13 mouse cellular contexts compared by ENCODE assay signal in genomic region chr6:55805291-55806137, GRCm38 (mm10). TPM values are rescaled to one million over a fixed set of nuclear protein-coding genes. Genes with fewer than 3 reads are reported as not detected.
DNase-seq lines count a peak whose midpoint lies in the region; ATAC-seq and TF ChIP-seq lines count a peak whose summit lies in the region.
"Had no signal": no experiment of that assay in that cellular context is flagged by ENCODE, and none has a peak within 500 bp of the region (broad histone marks: within the 10 kb centered on the region; RNA-seq: fewer than 3 reads in every experiment).

No protein-coding gene starts in this region.

- no peak overlapping the region for H3K4me3 ChIP-seq in heart, embryonic 12.5 days
- H3K4me3 ChIP-seq in neural tube, embryonic 13.5 days = no peak overlapping the region
- H3K4me3 ChIP-seq in intestine, postnatal 0 days (ENCODE audit: low read depth, low read length) = no peak overlapping the region
- no peak overlapping the region for H3K4me3 ChIP-seq in lung, adult 2 months (replicated peaks; ENCODE audit: extremely low read depth, low read depth, low read length)
- H3K4me3 ChIP-seq: megakaryocyte, embryonic 14.5 days; myocyte had no signal

- DNase-seq in heart, adult 11 months = peak; percentile 70
- peak; percentile 70 for DNase-seq in brain, embryonic 14.5 days (ENCODE audit: low read depth)
- peak; percentile 55 to 78 for DNase-seq in frontal cortex, postnatal 36 days (ENCODE audit: low spot score in 2 of 2)
- no peak for DNase-seq in adipocyte (ENCODE audit: low spot score)
- no peak for DNase-seq in lung, adult 2 months
- DNase-seq: kidney, postnatal 14 days; liver, postnatal 0 days had no signal

- H3K9ac ChIP-seq in heart, embryonic 12.5 days = no peak overlapping the region
- H3K9ac ChIP-seq in neural tube, embryonic 13.5 days = no peak overlapping the region
- no peak overlapping the region for H3K9ac ChIP-seq in intestine, postnatal 0 days (ENCODE audit: low read depth, low read length)
- H3K9ac ChIP-seq: liver, postnatal 0 days had no signal

- no peak for TF ChIP-seq CTCF in brain, embryonic 14.5 days (IDR thresholded peaks at IDR 0.05; ENCODE audit: borderline replicate concordance, extremely low read depth, insufficient read depth, insufficient read length)
- no peak for TF ChIP-seq CTCF in intestine, postnatal 0 days (IDR thresholded peaks at IDR 0.05; ENCODE audit: low read depth)
- TF ChIP-seq CTCF in lung, adult 2 months (IDR thresholded peaks at IDR 0.05; ENCODE audit: insufficient read depth, low read length) = no peak

- H3K4me2 ChIP-seq in heart, embryonic 12.5 days = no peak overlapping the region
- no peak overlapping the region for H3K4me2 ChIP-seq in neural tube, embryonic 13.5 days
- H3K4me2 ChIP-seq in intestine, postnatal 0 days (replicated peaks; ENCODE audit: low read depth) = no peak overlapping the region

- WGBS in heart, embryonic 12.5 days = 66% methylated on average over 9 of the region's 9 CpGs
- WGBS in neural tube, embryonic 13.5 days = 25% methylated on average over 9 of the region's 9 CpGs
- WGBS in intestine, postnatal 0 days = 74% methylated on average over 9 of the region's 9 CpGs
- WGBS in lung, adult 2 months = 68% methylated on average over 9 of the region's 9 CpGs

- no peak for ATAC-seq in heart, embryonic 12.5 days (ENCODE audit: insufficient number of reproducible peaks, low FRiP score)
- peak; percentile 42 for ATAC-seq in neural tube, embryonic 13.5 days (ENCODE audit: low read depth)
- ATAC-seq in intestine, postnatal 0 days = no peak
- ATAC-seq: liver, postnatal 0 days had no signal

- no peaks in the 10 kb centered on the region for H3K4me1 ChIP-seq in heart, embryonic 12.5 days (replicated peaks)
- peaks cover 28% of the 10 kb centered on the region for H3K4me1 ChIP-seq in neural tube, embryonic 13.5 days (replicated peaks)
- no peaks in the 10 kb centered on the region for H3K4me1 ChIP-seq in intestine, postnatal 0 days (replicated peaks; ENCODE audit: control insufficient read depth, insufficient read depth, low read length)
- H3K4me1 ChIP-seq in lung, adult 2 months (ENCODE audit: control insufficient read depth, insufficient read depth, low read length) = no peaks in the 10 kb centered on the region

- no peak for TF ChIP-seq POLR2A in brain, embryonic 14.5 days (IDR thresholded peaks at IDR 0.05; ENCODE audit: borderline replicate concordance, extremely low read depth, insufficient read depth, insufficient read length, poor library complexity, severe bottlenecking)
- TF ChIP-seq POLR2A in lung, adult 2 months (IDR thresholded peaks at IDR 0.05; ENCODE audit: borderline replicate concordance, extremely low read depth, low read depth, low read length) = no peak

- no peaks in the 10 kb centered on the region for H3K36me3 ChIP-seq in heart, embryonic 12.5 days
- H3K36me3 ChIP-seq in neural tube, embryonic 13.5 days = no peaks in the 10 kb centered on the region
- H3K36me3 ChIP-seq in intestine, postnatal 0 days (ENCODE audit: control insufficient read depth, insufficient read depth) = no peaks in the 10 kb centered on the region

- H3K27me3 ChIP-seq in heart, embryonic 12.5 days (replicated peaks) = no peaks in the 10 kb centered on the region; the same call in 1 of the 2 replicates
- H3K27me3 ChIP-seq in neural tube, embryonic 13.5 days = no peaks in the 10 kb centered on the region
- H3K27me3 ChIP-seq in intestine, postnatal 0 days (replicated peaks; ENCODE audit: control insufficient read depth, insufficient read depth, low read length) = no peaks in the 10 kb centered on the region

- H3K27ac ChIP-seq in heart, embryonic 12.5 days (ENCODE audit: poor library complexity, severe bottlenecking) = no peak overlapping the region
- H3K27ac ChIP-seq in neural tube, embryonic 13.5 days (replicated peaks) = no peak overlapping the region
- H3K27ac ChIP-seq in intestine, postnatal 0 days (ENCODE audit: low read depth, low read length) = no peak overlapping the region

- no peaks in the 10 kb centered on the region for H3K9me3 ChIP-seq in heart, embryonic 12.5 days (replicated peaks)
- H3K9me3 ChIP-seq in neural tube, embryonic 13.5 days = no peaks in the 10 kb centered on the region
- no peaks in the 10 kb centered on the region for H3K9me3 ChIP-seq in intestine, postnatal 0 days (ENCODE audit: control insufficient read depth)
- H3K9me3 ChIP-seq: megakaryocyte, embryonic 14.5 days had no signal

RNA-seq across cellular contexts. Expression of gene Itprid1, which starts 31.2 kb away (rescaled TPM):
- polyA plus RNA-seq in heart, embryonic 12.5 days (2016; fragmentation: Nextera tagmentation; extraction: Ambion mirVana) = not detected in 2 replicates
- polyA plus RNA-seq in brain, embryonic 14.5 days (2012; rRNA removed) = 0.26 and 1.2 TPM in 2 replicates
- 0.14 TPM in 1 of 2 replicates, not detected in the other for polyA plus RNA-seq in neural tube, embryonic 13.5 days (2015; fragmentation: Nextera tagmentation; extraction: Ambion mirVana)
- polyA plus RNA-seq in intestine, postnatal 0 days (2015; fragmentation: Nextera tagmentation; extraction: Ambion mirVana) = not detected in 2 replicates
- 1.9 and 3.0 TPM in 2 replicates for polyA plus RNA-seq in lung, adult 2 months (2012; rRNA removed)
- polyA plus RNA-seq: limb, embryonic 11.5 days; liver, postnatal 0 days; myocyte had no signal

Comparison
In these comparisons a context has a peak if more than half of its experiments do, and no peak if none do; other contexts are left out.
1. DNase-seq: peak in heart, adult 11 months (single experiment), brain, embryonic 14.5 days (single experiment) and frontal cortex, postnatal 36 days (2 of 2); none in adipocyte (single experiment) and lung, adult 2 months (single experiment).